Mouse (Mus musculus) hindbrain, postnatal 0 days (tissue): ENCODE measurements around the gene Mesp1. TPM values are rescaled to one million over a fixed set of nuclear protein-coding genes. Genes with fewer than 3 reads are reported as not detected.

Experiments used
- ATAC-seq: fragments of 200-750 bp; cut with Nextera tagmentation; 2 replicates; pipeline ENCODE4 v1.8.0; 2017; ENCODE audit warnings: mild to moderate bottlenecking, moderate TSS enrichment, moderate library complexity
- DNase-seq: peaks from one replicate; pipeline ENCODE4 v3.0.0-alpha.2; 2015; ENCODE audit warnings: low spot score
- H3K27ac ChIP-seq: fragments of 300-500 bp; sonication (generic); 2 replicates; pipeline ENCODE4 v1.5.1; 2014; ENCODE audit warnings: mild to moderate bottlenecking
- H3K27me3 ChIP-seq: fragments of 300-500 bp; sonication (generic); 2 replicates; pipeline ENCODE4 v1.6.1; 2014; ENCODE audit warnings: low read length, mixed read lengths; ENCODE audit not compliant: insufficient read depth
- H3K36me3 ChIP-seq: fragments of 300-500 bp; sonication (generic); 2 replicates; pipeline ENCODE4 v1.6.1; 2014; ENCODE audit warnings: low read length, mixed read lengths; ENCODE audit not compliant: insufficient read depth
- H3K4me1 ChIP-seq: fragments of 300-500 bp; sonication (generic); 2 replicates; pipeline ENCODE4 v1.6.1; 2014; ENCODE audit warnings: antibody characterized with exemption, low read length, mixed read lengths; ENCODE audit not compliant: insufficient read depth
- H3K4me2 ChIP-seq: fragments of 300-500 bp; sonication (generic); 2 replicates; pipeline ENCODE4 v1.6.1; 2014; ENCODE audit warnings: low read depth, mild to moderate bottlenecking, low read length, moderate library complexity, mixed read lengths
- H3K4me3 ChIP-seq: fragments of 300-500 bp; sonication (generic); 2 replicates; pipeline ENCODE4 v1.5.1; 2014; ENCODE audit warnings: low read length
- H3K9ac ChIP-seq: fragments of 300-500 bp; sonication (generic); replicated peaks from 2 replicates; pipeline ENCODE4 v1.6.1; 2014; ENCODE audit warnings: mild to moderate bottlenecking, low read length, moderate library complexity, mixed read lengths
- H3K9me3 ChIP-seq: fragments of 300-500 bp; sonication (generic); 2 replicates; pipeline ENCODE4 v1.6.1; 2016; ENCODE audit warnings: low read length, mixed read lengths
- CTCF ChIP-seq: IDR thresholded peaks from 2 replicates; pipeline ENCODE4 v1.5.1; 2016; ENCODE audit warnings: antibody characterized with exemption, control low read depth, low read depth
- WGBS: fragments of 180-500 bp; shearing (Covaris S2); extraction: QIAGEN DNeasy Blood & Tissue Kit; methylation state at CpG from one replicate; pipeline ENCODE4 v1.1.7; 2014; 5-methylcytosine and 5-hydroxymethylcytosine counted together
- polyA plus RNA-seq: library from polyadenylated mRNA; unstranded; fragments of >200 nt; fragmentation: Nextera tagmentation; extraction: Ambion mirVana; gene quantifications from 2 replicates; pipeline ENCODE4 v1.2.1, GENCODE M21; 2015
- total RNA-seq: library from RNA; depleted of rRNA; stranded (reverse); fragments of >200 nt; gene quantifications from 2 replicates; pipeline ENCODE4 v1.2.3, GENCODE M21; 2014

Mesp1 gene
- total and polyA plus RNA-seq, 2 experiments from 2014 or later: 0.52 to 0.63 TPM

- Histone ChIP-seq H3K9me3 (no peaks in the 10 kb centered on the region), H3K4me1 (peaks cover 4% of the 10 kb centered on the region; the same call in 1 of the 2 replicates), H3K4me2 (no peak overlapping the region), H3K27ac (no peak overlapping the region), H3K9ac (no peak overlapping the region), H3K27me3 (no peaks in the 10 kb centered on the region), H3K36me3 (no peaks in the 10 kb centered on the region), H3K4me3 (no peak overlapping the region)
- no peak for TF ChIP-seq CTCF
- 82% methylated on average over 7 of the region's 7 CpGs for WGBS
- DNase-seq (no peak), ATAC-seq (no peak)
Measured at GRCm38 (mm10) chr7:79808561-79808960, 15.0 kb upstream of the Mesp1 start.

- H3K27me3 ChIP-seq: no peaks in the 10 kb centered on the region
- no peak overlapping the region for H3K4me2 ChIP-seq
- ATAC-seq (no peak), DNase-seq (no peak)
- H3K36me3 ChIP-seq: no peaks in the 10 kb centered on the region
- no peak overlapping the region for H3K4me3 ChIP-seq
- TF ChIP-seq CTCF: no peak
- H3K9ac ChIP-seq: no peak overlapping the region
- H3K27ac ChIP-seq: no peak overlapping the region
- 53% methylated on average over 2 of the region's 2 CpGs for WGBS
- no peaks in the 10 kb centered on the region for H3K9me3 ChIP-seq
- H3K4me1 ChIP-seq: no peaks in the 10 kb centered on the region
Measured at GRCm38 (mm10) chr7:79803887-79804286, 10.3 kb upstream of the Mesp1 start.

- Histone ChIP-seq H3K4me1 (no peaks in the 10 kb centered on the region), H3K9ac (no peak overlapping the region), H3K9me3 (no peaks in the 10 kb centered on the region), H3K4me3 (no peak overlapping the region), H3K36me3 (no peaks in the 10 kb centered on the region), H3K4me2 (no peak overlapping the region), H3K27me3 (no peaks in the 10 kb centered on the region), H3K27ac (no peak overlapping the region)
- ATAC-seq: no peak
- no peak for DNase-seq
- 70% methylated on average over 5 of the region's 5 CpGs for WGBS
- no peak for TF ChIP-seq CTCF
Measured at GRCm38 (mm10) chr7:79802037-79802436, 8.4 kb upstream of the Mesp1 start.

GRCm38 (mm10) chr7:79801391-79801790 is 7.8 kb upstream of the Mesp1 start:
- Histone ChIP-seq H3K27me3 (no peaks in the 10 kb centered on the region), H3K4me1 (no peaks in the 10 kb centered on the region), H3K9ac (no peak overlapping the region), H3K36me3 (no peaks in the 10 kb centered on the region), H3K27ac (no peak overlapping the region), H3K4me2 (no peak overlapping the region), H3K9me3 (no peaks in the 10 kb centered on the region), H3K4me3 (no peak overlapping the region)
- 81% methylated on average over 11 of the region's 11 CpGs for WGBS
- no peak for ATAC-seq
- no peak for DNase-seq
- no peak for TF ChIP-seq CTCF

GRCm38 (mm10) chr7:79800336-79800735 is 6.7 kb upstream of the Mesp1 start:
- Histone ChIP-seq H3K4me3 (no peak overlapping the region), H3K4me1 (no peaks in the 10 kb centered on the region), H3K27ac (no peak overlapping the region), H3K4me2 (no peak overlapping the region), H3K9ac (no peak overlapping the region), H3K27me3 (no peaks in the 10 kb centered on the region), H3K9me3 (no peaks in the 10 kb centered on the region), H3K36me3 (no peaks in the 10 kb centered on the region)
- no peak for TF ChIP-seq CTCF
- WGBS: 86% methylated on average over 4 of the region's 4 CpGs
- ATAC-seq (no peak), DNase-seq (no peak)

- no peak overlapping the region for H3K27ac ChIP-seq
- no peak overlapping the region for H3K9ac ChIP-seq
- 0 out of 2 replicates have a peak, but pooled peaks cover 4% of the 10 kb centered on the region for H3K27me3 ChIP-seq
- H3K36me3 ChIP-seq: no peaks in the 10 kb centered on the region
- H3K4me3 ChIP-seq: no peak overlapping the region
- no peaks in the 10 kb centered on the region for H3K9me3 ChIP-seq
- no peak for TF ChIP-seq CTCF
- no peak overlapping the region for H3K4me2 ChIP-seq
- DNase-seq (no peak), ATAC-seq (no peak)
- WGBS: 65% methylated on average over 6 of the region's 6 CpGs
- H3K4me1 ChIP-seq: no peaks in the 10 kb centered on the region
Measured at GRCm38 (mm10) chr7:79799506-79799905, 5.9 kb upstream of the Mesp1 start.

- Histone ChIP-seq H3K4me2 (no peak overlapping the region), H3K27me3 (0 out of 2 replicates have a peak, but pooled peaks cover 7% of the 10 kb centered on the region), H3K4me3 (no peak overlapping the region), H3K9me3 (no peaks in the 10 kb centered on the region), H3K9ac (no peak overlapping the region), H3K4me1 (no peaks in the 10 kb centered on the region), H3K27ac (no peak overlapping the region), H3K36me3 (no peaks in the 10 kb centered on the region)
- ATAC-seq (no peak), DNase-seq (peak; percentile 85)
- peak; percentile 91 for TF ChIP-seq CTCF
- whole genome bisulfite sequencing: 4% methylated on average over 8 of the region's 8 CpGs
Measured at GRCm38 (mm10) chr7:79799048-79799447, 5.5 kb upstream of the Mesp1 start.
